Mouse (Mus musculus) frontal cortex, postnatal 14 days (tissue): ENCODE measurements around the gene Prss53.

Experiments
- DNase-seq, 2 experiments: peaks; one replicate each; pipeline ENCODE4 v3.0.0; 2022; ENCODE audit warnings: low spot score in 2 of 2

Gene Prss53

GRCm38 (mm10) chr7:127890798-127891197 is at the start of gene Prss53:
Gene Prss53 (minus strand): TSS chr7:127890970.
- no peak for DNase-seq

- DNase-seq, result no peak
Observed at GRCm38 (mm10) chr7:127936216-127936884, 45.6 kb upstream of the Prss53 start.

DNA sequence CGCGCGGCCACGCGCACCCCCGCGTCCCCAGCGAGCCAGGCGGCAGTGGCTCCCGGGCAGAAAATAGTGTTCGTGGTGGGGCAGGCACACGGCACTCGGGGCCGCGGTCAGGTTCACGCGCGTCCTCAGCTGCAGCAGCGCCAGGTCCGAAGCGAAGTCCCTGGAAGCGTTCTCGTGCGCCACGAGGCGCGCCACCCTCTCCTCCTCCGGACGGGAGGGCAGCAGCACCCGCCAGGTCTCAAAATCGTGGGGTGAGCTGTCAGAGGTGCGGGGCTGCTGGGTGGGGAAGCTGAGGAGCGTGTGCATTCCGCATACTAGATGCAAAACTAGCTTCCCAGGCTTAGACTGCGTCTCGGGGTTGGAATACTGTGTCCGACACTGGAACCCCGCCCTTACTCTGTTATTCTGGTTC is 45.0 kb upstream of the Prss53 start:
- DNase-seq, result no peak

DNA sequence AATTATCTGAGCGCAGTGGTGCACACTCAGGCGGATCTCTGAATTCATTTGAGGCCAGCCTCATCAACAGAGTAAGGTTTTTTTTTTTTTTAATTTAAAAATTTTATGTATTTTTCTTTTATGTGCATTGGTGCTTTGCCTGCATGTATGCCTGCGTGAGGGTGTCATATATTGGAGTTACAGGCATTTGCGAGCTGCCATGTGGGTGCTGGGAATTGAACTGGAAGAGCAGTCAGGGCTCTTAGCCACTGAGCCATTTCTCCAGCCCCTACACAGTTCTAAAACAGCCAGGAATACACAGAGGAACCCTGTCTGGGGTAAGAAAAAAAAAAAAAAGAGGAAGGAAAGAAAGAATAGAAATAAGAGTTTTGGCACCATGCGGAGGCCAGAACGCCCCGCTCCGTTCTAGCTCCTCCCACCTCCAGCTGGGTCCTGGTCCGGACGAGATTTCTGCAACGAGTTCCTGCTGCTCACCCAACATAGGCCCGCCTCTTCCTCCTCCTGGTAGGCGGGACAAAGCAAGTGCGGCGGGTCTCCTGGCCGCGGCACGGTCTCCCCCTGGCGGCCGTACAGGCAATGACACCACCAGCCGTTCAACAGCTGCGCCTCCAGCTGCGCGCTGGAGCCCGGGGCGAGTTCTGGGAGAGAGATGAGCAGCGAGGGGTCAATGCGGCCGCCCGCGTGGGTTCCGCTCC is 44.4 kb upstream of the Prss53 start:
- peak; percentile 90 to 94 for DNase-seq

- no peak for DNase-seq
Observed at GRCm38 (mm10) chr7:127934075-127934474, 43.3 kb upstream of the Prss53 start.

DNA sequence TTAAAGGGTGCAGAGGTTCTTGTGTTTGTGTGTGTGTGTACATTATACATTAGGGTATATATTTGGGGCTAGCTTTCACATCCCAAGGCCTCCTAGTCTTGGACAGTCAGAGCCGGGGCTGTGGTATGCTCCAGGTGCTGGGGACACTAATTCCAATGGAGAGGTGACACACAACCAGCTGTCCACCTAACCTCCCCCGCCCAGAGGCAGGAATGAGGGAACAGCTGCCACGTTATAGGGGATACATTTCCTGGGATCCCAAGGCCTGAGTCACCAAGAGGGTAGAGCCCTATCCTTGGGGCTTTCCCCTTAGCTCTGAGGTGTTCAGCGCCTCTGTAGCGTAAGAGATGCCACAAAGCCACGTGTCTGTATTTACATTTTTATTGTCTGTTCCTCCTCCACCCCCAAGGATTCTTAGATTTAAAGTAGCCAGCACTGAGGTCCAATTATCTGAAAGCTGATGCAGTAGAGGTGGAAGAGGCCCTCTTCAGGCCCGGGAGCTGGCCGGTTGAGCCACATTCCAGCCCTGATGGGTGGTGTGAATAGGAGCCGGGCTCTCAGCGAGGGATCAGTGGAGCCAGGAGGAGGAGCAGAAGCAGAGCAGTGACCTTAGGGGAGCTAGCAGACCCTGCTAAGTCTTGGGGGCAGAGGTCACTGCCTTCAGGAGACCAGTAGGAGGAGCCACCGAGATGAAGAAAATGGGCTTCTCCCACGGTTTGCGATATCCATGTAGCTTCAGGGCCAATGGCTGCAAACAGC is 41.7 kb upstream of the Prss53 start:
- DNase-seq, result no peak

- no peak for DNase-seq
Observed at GRCm38 (mm10) chr7:127931351-127932135, 40.8 kb upstream of the Prss53 start.

- no peak for DNase-seq
Observed at GRCm38 (mm10) chr7:127930636-127931035, 39.9 kb upstream of the Prss53 start.

DNA sequence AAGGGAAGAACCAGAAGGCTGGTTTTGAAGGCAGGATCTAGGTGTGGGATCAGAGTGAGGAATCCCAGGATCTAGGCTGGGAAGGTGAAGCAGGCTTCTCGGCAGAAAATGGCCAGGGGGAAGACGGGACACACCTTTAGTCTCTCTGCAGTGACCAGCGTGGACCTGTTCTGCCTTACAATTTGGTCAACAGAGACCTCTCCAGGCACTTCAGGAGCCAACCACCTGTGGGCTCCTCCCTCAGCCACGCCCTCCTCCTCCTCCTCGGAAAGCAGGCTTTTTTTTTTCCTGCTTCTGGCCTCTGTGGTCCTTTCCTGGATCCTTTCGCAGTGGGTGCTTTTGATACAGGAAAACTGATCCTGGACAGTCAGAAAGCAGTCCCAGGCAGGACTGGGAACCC is 39.2 kb upstream of the Prss53 start, which contains the start of gene Prss8:
TSS of gene Prss8 (minus strand) at position 182 of the 400 bp plus-strand sequence.
- no peak for DNase-seq

GRCm38 (mm10) chr7:127928596-127928995 is 37.8 kb upstream of the Prss53 start:
- no peak for DNase-seq

DNA sequence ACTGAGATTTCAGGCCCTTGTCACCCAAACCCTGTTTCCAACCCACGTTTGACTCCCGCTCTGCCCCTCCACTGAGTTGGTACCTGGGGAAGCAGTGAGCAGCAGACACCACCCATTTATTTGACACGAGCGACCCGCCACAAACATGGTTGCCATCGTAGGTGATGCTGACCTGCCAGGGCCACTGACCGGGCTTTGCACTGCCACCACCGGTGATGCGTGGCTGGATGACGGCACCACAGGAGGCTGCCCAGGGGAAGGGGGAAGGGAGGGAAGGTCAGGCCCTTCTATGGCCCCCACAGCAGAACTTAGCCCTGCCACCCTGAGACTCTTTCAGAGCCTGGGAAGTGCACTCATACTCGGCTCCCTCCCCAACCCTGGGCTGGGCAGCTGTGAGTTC is 37.0 kb upstream of the Prss53 start:
- DNase-seq, result no peak

- no peak for DNase-seq
Observed at GRCm38 (mm10) chr7:127926846-127927245, 36.1 kb upstream of the Prss53 start.

DNA sequence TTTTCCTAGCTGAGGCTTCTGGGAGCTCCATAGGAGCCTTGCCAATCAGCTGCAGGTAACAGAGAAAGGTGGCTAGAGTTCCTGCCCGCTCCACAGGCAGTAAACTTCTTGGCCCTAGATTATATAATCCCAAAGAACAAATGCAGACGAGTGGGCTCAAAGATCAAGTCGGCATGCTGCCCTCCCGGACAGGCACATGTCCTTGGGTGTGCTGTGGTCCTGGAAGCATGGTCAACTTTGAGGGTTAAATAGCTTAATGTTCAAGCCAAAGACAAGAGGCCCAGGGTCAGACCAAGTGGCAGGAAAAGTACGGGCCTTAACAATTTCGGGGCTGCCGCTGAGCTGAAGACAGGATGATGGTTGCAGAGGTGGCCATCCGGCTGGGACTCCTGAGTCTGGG is 35.3 kb upstream of the Prss53 start:
- no peak for DNase-seq

GRCm38 (mm10) chr7:127925252-127925651 is 34.5 kb upstream of the Prss53 start:
- no peak for DNase-seq

DNA sequence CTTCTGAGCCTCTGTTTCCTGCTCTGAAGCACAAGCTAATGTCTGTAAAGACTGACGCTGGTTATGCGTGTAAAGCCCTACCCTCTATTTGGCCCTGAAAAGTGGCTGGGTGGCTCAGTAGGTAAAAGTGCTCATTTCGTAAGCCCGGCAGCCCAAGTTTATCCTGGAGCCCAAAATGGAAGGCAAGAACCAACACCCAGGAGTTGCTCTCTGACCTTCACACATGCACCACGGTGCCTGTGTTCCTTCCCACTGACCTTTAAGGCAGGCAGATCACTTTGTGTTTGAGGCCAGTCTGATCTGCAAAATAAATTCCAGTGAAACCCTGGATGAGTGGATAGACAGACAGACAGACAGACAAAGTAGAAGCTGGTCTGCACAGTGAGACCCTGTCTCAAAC is 32.9 kb upstream of the Prss53 start:
- no peak for DNase-seq

DNA sequence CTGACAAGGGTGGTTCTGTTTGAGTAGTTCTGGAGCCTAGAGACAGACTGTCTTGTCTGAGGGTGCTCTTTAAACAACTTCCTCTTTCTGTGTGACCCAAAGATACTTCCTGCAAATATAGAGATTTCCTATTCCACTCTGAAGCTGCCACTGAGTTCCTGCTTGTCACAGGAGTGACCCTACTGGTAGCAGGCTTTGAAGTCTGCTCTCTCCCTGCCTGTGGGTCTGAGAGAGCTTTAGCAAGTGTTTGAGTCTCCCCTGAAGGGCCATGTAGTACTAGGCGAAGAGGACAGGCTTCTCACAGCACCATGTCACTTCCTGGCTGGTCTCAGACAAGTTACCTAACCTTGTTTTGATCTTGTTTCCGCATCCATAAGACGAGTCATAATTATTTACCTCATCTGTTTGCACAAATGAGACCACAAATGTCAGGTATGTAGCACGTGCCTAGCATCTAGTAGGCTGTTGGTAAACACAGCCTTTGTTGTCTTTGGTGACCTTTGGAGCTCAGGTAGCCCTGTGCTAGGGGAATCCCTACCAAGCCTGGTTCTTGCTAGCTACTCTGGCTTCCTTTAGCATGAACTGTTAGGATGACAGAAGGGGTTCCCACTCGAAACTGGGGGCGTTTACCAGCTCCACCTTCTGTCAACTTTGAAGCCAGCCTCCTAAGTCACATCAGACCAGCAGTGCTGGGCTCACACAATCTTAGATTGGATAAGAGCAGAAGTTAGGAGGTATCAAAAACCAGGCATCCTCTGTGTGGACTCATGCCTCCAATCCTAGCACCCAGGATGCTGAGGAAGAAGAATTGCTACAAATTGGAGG is 31.9 kb upstream of the Prss53 start:
- no peak for DNase-seq

DNA sequence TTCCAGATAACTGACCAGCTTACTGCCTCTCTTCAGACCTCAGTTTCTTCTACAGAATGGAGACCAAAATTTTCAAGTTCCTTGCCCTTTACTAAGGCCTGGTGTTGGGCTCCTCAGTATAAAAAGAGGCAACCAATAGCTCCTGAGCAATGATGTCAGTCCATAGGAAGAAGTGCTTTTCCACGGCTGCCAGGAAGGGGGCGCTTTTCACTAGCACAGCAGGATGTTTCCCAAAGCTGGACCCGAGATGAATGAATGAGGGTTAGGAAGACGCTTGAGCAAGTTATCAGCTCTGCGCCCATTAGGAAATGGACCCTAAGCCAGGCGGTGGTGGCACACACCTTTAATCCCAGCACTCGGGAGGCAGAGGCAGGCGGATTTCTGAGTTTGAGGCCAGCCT is 30.7 kb upstream of the Prss53 start:
- no peak for DNase-seq

GRCm38 (mm10) chr7:127919290-127919689 is 28.5 kb upstream of the Prss53 start:
- no peak for DNase-seq

DNA sequence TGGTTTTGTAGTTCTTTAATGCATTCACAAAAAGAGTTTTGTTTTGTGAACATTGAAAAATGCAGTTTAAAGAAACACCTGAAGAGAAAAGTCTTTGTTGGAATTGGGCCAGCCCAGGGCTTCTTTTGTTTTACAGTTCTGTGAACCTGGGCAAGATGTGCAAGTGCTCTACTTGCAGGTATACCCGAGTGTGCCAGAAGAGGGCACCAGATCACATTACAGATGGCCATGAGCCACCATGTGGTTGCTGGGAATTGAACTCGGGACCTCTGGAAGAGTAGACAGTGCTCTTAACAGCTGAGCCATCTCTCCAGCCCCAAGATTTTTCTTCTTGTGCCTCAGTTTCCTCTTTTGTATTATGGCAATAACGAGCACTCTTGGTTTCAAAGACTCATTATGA is 27.4 kb upstream of the Prss53 start:
- DNase-seq, result no peak

GRCm38 (mm10) chr7:127915293-127915692 is 24.5 kb upstream of the Prss53 start:
- no peak for DNase-seq

DNA sequence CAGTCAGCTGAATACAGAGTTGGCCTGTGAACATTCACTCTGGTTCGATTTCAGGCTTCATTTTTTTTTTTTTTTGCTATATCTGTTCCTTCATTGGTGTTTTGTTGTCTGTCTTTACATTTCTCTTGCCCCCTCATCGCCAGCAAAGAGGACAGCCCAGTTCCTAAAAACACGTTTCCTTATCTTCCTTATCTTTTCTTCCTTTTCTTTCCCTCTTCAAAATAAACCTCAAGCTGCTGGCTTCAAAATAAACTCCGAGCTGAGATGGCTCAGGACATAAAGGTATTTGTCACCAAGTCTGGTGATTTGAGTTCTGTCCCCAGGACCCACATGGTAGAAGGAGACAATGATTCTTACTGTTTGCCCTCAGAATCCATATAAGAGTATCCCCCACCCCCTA is 22.2 kb upstream of the Prss53 start:
- no peak for DNase-seq
